Comparison of ENCODE assay signal across 7 mouse cellular contexts in the genomic region with DNA sequence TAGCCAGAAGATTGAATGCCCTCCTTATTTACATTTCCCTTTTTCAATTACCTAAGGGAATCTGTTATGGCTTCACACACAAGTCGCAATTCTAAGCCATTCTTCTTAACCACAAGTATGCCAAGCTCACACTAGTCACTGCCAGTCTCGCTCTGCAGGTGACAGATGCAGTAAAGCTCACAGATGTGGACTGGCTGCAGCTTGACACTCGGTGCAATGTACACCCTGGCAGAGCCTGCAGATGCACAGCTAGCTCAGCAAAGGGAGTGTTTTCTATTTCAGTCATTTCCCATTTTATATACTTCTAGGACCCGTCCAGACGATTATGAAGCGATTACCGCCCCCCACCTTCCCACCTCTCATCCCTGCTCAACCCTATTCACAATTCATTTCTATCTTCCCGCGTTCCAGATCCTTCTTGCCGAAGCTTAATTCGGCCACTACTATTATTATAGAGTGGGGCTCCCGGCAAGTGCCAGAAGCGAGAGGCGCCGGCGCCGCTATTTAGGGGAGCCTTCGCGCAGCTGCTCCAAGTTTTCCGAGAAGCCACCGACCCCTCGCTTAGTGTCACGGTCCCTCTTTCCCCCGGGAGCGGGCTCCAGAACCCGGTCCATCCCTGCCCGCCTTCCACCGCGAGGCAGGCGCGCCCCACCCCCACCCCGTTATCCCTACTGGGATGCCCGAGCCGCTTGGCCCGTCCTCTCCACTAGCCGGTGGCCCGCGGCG. TPM values are rescaled to one million over a fixed set of nuclear protein-coding genes. Genes with fewer than 3 reads are reported as not detected.
DNase-seq lines count a peak whose midpoint lies in the region; ATAC-seq and TF ChIP-seq lines count a peak whose summit lies in the region.

No protein-coding gene starts in this region.

- peak overlapping the region; percentile 100 for H3K27ac ChIP-seq in layer of hippocampus, adult 2 months

- TF ChIP-seq CTCF in layer of hippocampus, adult 2 months (conservative IDR thresholded peaks at IDR 0.05): no peak

- peak in 1 of 2 experiments; percentile 10 for DNase-seq in layer of hippocampus, adult 2 months (ENCODE audit: low spot score in 2 of 2)
- no peak for DNase-seq in layer of hippocampus, adult 9-11 months
- DNase-seq in NIH3T3 (ENCODE audit: low read depth): peak; percentile 26
- DNase-seq in left cerebral cortex, postnatal 4 days: peak; percentile 49
- peak; percentile 24 for DNase-seq in naive thymus-derived CD4-positive, alpha-beta T cell, adult 2 months (ENCODE audit: low read depth)
- no peak for DNase-seq in urinary bladder, adult 18-20 months (ENCODE audit: low spot score in 2 of 2)

- ATAC-seq in erythroblast, adult 5-6 weeks (replicated peaks; ENCODE audit: low FRiP score, poor library complexity, severe bottlenecking): peak; percentile 65

- intact Hi-C loops in left cerebral cortex, postnatal 4 days (cut with DNase I): no loop called here

- peak overlapping the region; percentile 99 for H3K4me3 ChIP-seq in layer of hippocampus, adult 2 months

RNA-seq across cellular contexts. Expression of gene Tbpl1, which starts 1.3 kb away (rescaled TPM):
- total RNA-seq in layer of hippocampus, adult 2 months (2021): 10 to 100 TPM; 59.8 to 62.4 TPM
- total RNA-seq in erythroblast, adult 5-6 weeks (2015; ENCODE audit: low replicate concordance): 5.6 and 17.9 TPM in 2 replicates
- total RNA-seq in erythroblast, adult 5-6 weeks (2017; ENCODE audit: low replicate concordance): 14.4 and 21.3 TPM in 2 replicates
- 10 to 100 TPM; 62.4 to 67.2 TPM for total RNA-seq in left cerebral cortex, postnatal 4 days (2021)

Comparison
In these comparisons a context has a peak if more than half of its experiments do, and no peak if none do; other contexts are left out.
1. DNase-seq: peak in NIH3T3 (single experiment), left cerebral cortex, postnatal 4 days (single experiment) and naive thymus-derived CD4-positive, alpha-beta T cell, adult 2 months (single experiment); none in layer of hippocampus, adult 9-11 months (single experiment) and urinary bladder, adult 18-20 months (0 of 2).